Mouse (Mus musculus) neural tube, embryonic 15.5 days (tissue): ENCODE results near the gene Scn11a. TPM values are rescaled to one million over a fixed set of nuclear protein-coding genes. Genes with fewer than 3 reads are reported as not detected.

Experiments
- ATAC-seq: fragments of 200-750 bp; cut with Nextera tagmentation; 2 replicates; pipeline ENCODE4 v1.8.0; 2017; ENCODE audit warnings: mild to moderate bottlenecking, moderate TSS enrichment, moderate library complexity; ENCODE audit not compliant: low FRiP score
- H3K27ac ChIP-seq: fragments of 300-500 bp; sonication (generic); replicated peaks from 2 replicates; pipeline ENCODE4 v1.5.1; 2015; ENCODE audit warnings: mild to moderate bottlenecking, inconsistent platforms
- H3K27me3 ChIP-seq: fragments of 300-500 bp; sonication (generic); replicated peaks from 2 replicates; pipeline ENCODE4 v1.6.1; 2015; ENCODE audit warnings: inconsistent platforms
- H3K36me3 ChIP-seq: fragments of 300-500 bp; sonication (generic); 2 replicates; pipeline ENCODE4 v1.6.1; 2015; ENCODE audit warnings: inconsistent platforms
- H3K4me1 ChIP-seq: fragments of 300-500 bp; sonication (generic); 2 replicates; pipeline ENCODE4 v1.6.1; 2015; ENCODE audit warnings: inconsistent platforms
- H3K4me2 ChIP-seq: fragments of 300-500 bp; sonication (generic); 2 replicates; pipeline ENCODE4 v1.6.1; 2015; ENCODE audit warnings: inconsistent platforms, mild to moderate bottlenecking, moderate library complexity
- H3K4me3 ChIP-seq: fragments of 300-500 bp; sonication (generic); replicated peaks from 2 replicates; pipeline ENCODE4 v1.5.1; 2015; ENCODE audit warnings: mild to moderate bottlenecking, inconsistent platforms
- H3K9ac ChIP-seq: fragments of 300-500 bp; sonication (generic); replicated peaks from 2 replicates; pipeline ENCODE4 v1.6.1; 2015; ENCODE audit warnings: mild to moderate bottlenecking, inconsistent platforms
- H3K9me3 ChIP-seq: fragments of 300-500 bp; sonication (generic); replicated peaks from 2 replicates; pipeline ENCODE4 v1.6.1; 2016; ENCODE audit warnings: inconsistent platforms
- WGBS: fragments of 180-500 bp; shearing (Covaris S2); methylation state at CpG from one replicate; pipeline ENCODE4 v1.1.7; 2015; ENCODE audit warnings: mixed read lengths; 5-methylcytosine and 5-hydroxymethylcytosine counted together
- polyA plus RNA-seq: library from polyadenylated mRNA; unstranded; fragments of >200 nt; fragmentation: Nextera tagmentation; extraction: Ambion mirVana; gene quantifications from 2 replicates; pipeline ENCODE4 v1.2.1, GENCODE M21; 2015

The Scn11a gene
- polyA plus RNA-seq, 1 experiment from 2014 or later: 1.3 TPM

DNA sequence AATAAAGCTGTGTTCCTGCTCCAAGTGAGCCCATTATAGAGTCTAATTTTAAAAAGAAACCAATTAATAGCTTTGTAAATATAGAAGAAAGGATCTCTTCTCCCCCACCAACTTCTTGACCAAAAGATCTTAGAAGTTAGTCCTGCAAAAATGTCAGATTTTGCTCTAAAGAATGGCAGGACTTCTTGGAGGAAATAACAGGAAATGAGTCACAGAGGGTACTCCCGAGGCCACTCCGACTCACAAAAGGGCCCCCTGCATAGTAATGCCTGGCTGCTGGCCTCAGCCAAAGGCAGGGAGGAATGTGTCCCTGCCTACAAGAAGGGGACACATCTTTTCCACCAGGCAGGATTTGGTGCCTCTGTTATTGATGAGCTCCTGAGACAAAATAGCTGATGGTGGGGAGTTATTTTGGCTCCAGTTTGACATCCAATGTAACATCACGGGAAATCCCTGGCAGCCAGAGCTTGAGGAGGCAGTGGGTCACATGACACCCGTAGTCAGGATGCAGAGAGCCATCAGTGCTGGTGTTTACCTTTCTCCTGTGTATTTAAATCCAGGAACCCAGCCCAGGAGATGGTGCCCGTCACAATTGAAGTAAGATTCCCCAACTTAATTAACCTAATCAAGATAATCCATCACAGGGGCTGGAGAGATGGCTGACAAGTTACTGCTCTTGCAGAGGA, 84.0 kb downstream of the Scn11a start:
- Histone ChIP-seq H3K9ac (no peak overlapping the region), H3K9me3 (no peaks in the 10 kb centered on the region), H3K4me1 (no peaks in the 10 kb centered on the region), H3K27me3 (no peaks in the 10 kb centered on the region), H3K4me2 (no peak overlapping the region), H3K27ac (no peak overlapping the region), H3K4me3 (no peak overlapping the region), H3K36me3 (no peaks in the 10 kb centered on the region)
- no peak for ATAC-seq
- whole genome bisulfite sequencing: 57% methylated on average over 5 of the region's 5 CpGs

DNA sequence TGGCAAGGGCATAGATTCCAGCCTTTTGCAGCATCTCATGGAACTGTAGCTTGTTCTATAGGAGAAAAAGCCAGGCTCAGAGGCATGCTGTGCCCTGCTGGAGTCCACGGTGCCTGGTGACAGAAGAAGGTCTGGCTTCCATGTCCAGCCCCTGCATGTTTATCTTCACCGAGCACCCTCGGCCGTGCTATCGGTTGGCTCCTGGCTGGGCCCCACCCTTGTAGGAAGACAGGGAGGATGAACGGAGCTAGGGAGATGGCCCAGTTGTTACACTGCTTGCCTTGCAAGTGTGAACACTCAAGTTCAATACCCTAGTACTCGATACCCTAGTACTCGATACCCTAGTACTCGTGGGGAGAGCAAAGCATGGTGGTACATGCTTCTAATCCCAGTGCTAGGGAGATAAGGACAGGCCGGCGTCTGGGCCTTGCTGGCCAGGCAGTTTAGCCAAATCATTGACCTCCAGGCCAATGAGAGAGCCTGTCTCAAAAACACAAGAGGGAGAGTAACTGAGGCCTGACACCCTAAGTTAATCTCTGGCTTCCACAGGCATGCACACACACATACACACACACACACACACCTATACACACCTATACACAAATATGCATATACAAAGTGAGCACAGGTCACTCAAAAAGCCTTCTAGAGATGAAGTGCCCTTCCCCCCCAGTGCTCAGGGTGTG, 96.7 kb downstream of the Scn11a start:
- no peak for ATAC-seq
- no peaks in the 10 kb centered on the region for H3K27me3 ChIP-seq
- 89% methylated on average over 11 of the region's 11 CpGs for WGBS

DNA sequence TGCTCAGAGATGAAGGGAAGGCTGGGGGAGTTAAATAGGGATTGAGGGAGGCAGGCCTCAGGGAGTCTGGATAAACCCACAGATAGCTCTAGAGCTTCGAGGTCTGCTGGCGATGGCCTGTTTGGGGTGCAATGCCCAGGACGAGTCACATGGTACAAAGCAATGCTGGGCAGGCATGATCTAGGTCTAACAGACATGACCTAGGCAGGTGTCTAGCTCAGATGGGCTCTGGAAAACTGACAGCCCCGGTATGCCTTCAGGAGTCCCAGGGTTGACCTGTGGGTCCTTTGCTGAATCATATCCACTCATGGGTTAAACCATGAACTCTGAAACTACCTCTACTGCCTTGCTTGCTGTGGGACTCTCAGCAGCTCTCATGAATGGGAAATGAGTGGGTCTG, 98.3 kb downstream of the Scn11a start:
- WGBS: 93% methylated on average over 4 of the region's 4 CpGs
- no peaks in the 10 kb centered on the region for H3K9me3 ChIP-seq

More for the DNA sequence above, 96.7 kb downstream of the Scn11a start:
- Histone ChIP-seq H3K4me1 (0 out of 2 replicates have a peak, but pooled peaks cover 4% of the 10 kb centered on the region), H3K9ac (no peak overlapping the region), H3K27ac (no peak overlapping the region), H3K4me2 (no peak overlapping the region), H3K9me3 (no peaks in the 10 kb centered on the region), H3K36me3 (no peaks in the 10 kb centered on the region), H3K4me3 (no peak overlapping the region)

DNA sequence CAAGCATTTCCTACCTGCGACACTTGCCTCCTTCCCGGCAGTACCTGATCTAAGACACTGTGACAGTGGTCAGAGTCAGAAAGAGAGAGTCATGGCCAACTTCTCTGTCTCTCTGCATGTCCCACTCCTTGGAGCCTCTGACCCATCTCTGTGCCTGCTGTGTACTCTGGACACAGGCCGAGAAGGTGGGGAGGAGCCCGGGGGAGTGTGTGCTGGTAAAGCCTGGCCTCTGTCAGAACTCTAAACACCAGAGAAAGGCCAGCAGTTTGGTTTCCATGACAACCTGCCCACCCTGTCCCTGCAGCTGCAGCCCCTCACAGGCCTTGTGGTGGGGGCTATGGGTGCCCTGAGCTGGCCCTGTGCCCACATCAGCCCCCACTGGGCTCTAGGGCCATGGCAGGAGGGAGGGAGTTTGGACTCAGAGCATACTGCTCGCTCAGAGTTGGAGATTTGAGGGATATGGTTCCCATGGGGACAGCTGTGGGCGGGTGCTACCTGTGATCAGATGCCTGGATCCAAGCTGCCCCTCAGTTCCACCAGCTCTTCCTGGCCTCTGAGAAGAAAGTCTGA, 99.9 kb downstream of the Scn11a start:
- Histone ChIP-seq H3K27me3 (no peaks in the 10 kb centered on the region), H3K4me2 (no peak overlapping the region), H3K27ac (no peak overlapping the region), H3K36me3 (no peaks in the 10 kb centered on the region), H3K9me3 (no peaks in the 10 kb centered on the region), H3K9ac (no peak overlapping the region), H3K4me3 (no peak overlapping the region), H3K4me1 (0 out of 2 replicates have a peak, but pooled peaks cover 4% of the 10 kb centered on the region)
- no peak for ATAC-seq
- 70% methylated on average over 6 of the region's 6 CpGs for WGBS

More for the DNA sequence above, 98.3 kb downstream of the Scn11a start:
- no peak overlapping the region for H3K9ac ChIP-seq
- ATAC-seq: no peak
- H3K36me3 ChIP-seq: no peaks in the 10 kb centered on the region
- H3K4me3 ChIP-seq: no peak overlapping the region
- H3K4me2 ChIP-seq: no peak overlapping the region
- H3K27ac ChIP-seq: no peak overlapping the region
- no peaks in the 10 kb centered on the region for H3K27me3 ChIP-seq
- H3K4me1 ChIP-seq: 0 out of 2 replicates have a peak, but pooled peaks cover 4% of the 10 kb centered on the region

DNA sequence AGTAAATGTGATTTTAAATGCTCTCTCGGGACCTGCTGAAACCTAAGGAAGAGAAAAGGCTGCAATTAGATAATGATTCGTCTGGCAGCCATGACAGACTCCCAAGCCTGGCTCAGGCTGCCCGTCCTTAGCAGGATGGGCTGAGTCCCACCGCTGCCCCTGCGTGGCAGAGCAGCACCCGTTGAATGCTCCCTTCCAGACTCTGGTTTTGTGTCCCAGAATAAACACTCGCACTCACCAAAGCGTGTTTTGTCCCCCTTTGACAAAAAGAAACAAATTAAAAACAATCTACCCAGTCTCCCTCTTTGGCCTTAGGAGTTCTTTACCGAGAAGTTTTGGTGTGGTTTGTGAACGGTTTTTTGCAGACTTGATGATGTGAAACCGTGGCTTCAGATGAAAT, 106.0 kb downstream of the Scn11a start, which contains the start of gene Scn10a:
Gene Scn10a, minus strand, starts transcription at position 101 of the 400 bp plus-strand sequence.
- no peak within 1 kb of the TSS for H3K9ac ChIP-seq
- H3K4me1 ChIP-seq: no peaks in the 10 kb centered on the region
- H3K36me3 ChIP-seq: no peaks in the 10 kb centered on the region
- H3K4me2 ChIP-seq: no peak within 1 kb of the TSS
- ATAC-seq: no peak
- no peaks in the 10 kb centered on the region for H3K9me3 ChIP-seq
- no peak within 1 kb of the TSS for H3K27ac ChIP-seq
- WGBS: 83% methylated on average over 11 of the region's 11 CpGs
- no peak within 1 kb of the TSS for H3K4me3 ChIP-seq
- no peaks in the 10 kb centered on the region for H3K27me3 ChIP-seq

DNA sequence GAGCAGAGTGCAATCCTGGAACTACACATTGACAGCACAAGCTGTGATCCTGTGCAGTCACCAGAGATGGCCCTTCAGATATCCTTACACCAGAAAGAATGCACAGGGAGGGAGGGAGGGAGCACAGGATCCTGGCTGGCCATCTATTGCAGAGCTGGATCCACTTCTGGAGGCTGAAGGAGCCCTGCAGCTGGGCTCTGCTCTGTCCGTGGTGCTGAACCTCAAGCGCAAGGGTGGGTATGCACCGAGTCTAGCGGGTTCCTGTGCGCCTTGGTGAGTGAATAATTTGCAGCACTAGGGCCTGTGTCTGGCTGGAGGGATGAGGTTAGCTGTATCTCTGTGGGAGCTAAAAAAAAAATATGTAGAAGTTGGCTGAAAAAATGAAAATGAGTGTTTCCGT, 118.6 kb downstream of the Scn11a start:
- no peak overlapping the region for H3K27ac ChIP-seq
- no peak overlapping the region for H3K4me3 ChIP-seq
- WGBS: 16% methylated on average over 6 of the region's 6 CpGs
- no peak for ATAC-seq
- no peak overlapping the region for H3K9ac ChIP-seq
- H3K4me2 ChIP-seq: no peak overlapping the region
- H3K27me3 ChIP-seq: no peaks in the 10 kb centered on the region
- no peaks in the 10 kb centered on the region for H3K9me3 ChIP-seq
- no peaks in the 10 kb centered on the region for H3K4me1 ChIP-seq
- H3K36me3 ChIP-seq: no peaks in the 10 kb centered on the region

Other genes starting within 250 kb of the Scn11a start
- 0.31 and 0.46 TPM in 2 replicates for gene Scn5a, start 246.4 kb downstream of the Scn11a start, polyA plus RNA-seq
- gene Scn10a, start 106.1 kb downstream of the Scn11a start, polyA plus RNA-seq: 4.1 and 4.6 TPM in 2 replicates
- 52.4 and 54.6 TPM in 2 replicates for gene Wdr48, start 69.4 kb upstream of the Scn11a start, polyA plus RNA-seq
- 24.0 and 25.7 TPM in 2 replicates for gene Gorasp1, start 112.1 kb upstream of the Scn11a start, polyA plus RNA-seq
- 0.74 and 0.80 TPM in 2 replicates for gene Ttc21a, start 112.2 kb upstream of the Scn11a start, polyA plus RNA-seq
- gene Csrnp1, start 159.2 kb upstream of the Scn11a start, polyA plus RNA-seq: 1.4 and 3.4 TPM in 2 replicates
- 0.09 and 0.14 TPM in 2 replicates for gene Xirp1, start 198.1 kb upstream of the Scn11a start, polyA plus RNA-seq
- 10.5 and 11.3 TPM in 2 replicates for gene Cx3cr1, start 244.4 kb upstream of the Scn11a start, polyA plus RNA-seq